Mouse (Mus musculus) thymus, postnatal 10 days (tissue): ENCODE measurements around the gene Mettl7a2.
"Not testable (repeated sequence)": the region's sequence is repeated elsewhere in the genome, so short reads cannot be mapped to it uniquely, and the experiment has no call there.

Experiments
- DNase-seq, 2 experiments: peaks; one replicate each; pipeline ENCODE4 v3.0.0; 2021; ENCODE audit warnings: low spot score in 2 of 2

The Mettl7a2 gene

GRCm38 (mm10) chr15:100352711-100353250, at the start of gene Mettl7a2, which contains the start of gene Methig1:
Gene Mettl7a2 (plus strand): TSS chr15:100353200.
Gene Methig1 (plus strand): TSS chr15:100353149.
- no peak for DNase-seq

GRCm38 (mm10) chr15:100303428-100304018, 49.5 kb upstream of the Mettl7a2 start:
- no peak for DNase-seq

- peak; percentile 35 to 48 for DNase-seq
Observed at GRCm38 (mm10) chr15:100304019-100304991, 48.7 kb upstream of the Mettl7a2 start, which contains the start of gene Mettl7a1. Gene Mettl7a1 (plus strand): TSS chr15:100304140.

GRCm38 (mm10) chr15:100306201-100306600, 46.8 kb upstream of the Mettl7a2 start:
- no peak for DNase-seq

- DNase-seq, result peak; percentile 9 to 45
Observed at GRCm38 (mm10) chr15:100307438-100308096, 45.4 kb upstream of the Mettl7a2 start.

- DNase-seq, result no peak
Observed at GRCm38 (mm10) chr15:100312346-100312745, 40.7 kb upstream of the Mettl7a2 start.

GRCm38 (mm10) chr15:100314448-100315145, 38.4 kb upstream of the Mettl7a2 start:
- no peak for DNase-seq

- not testable (repeated sequence) for DNase-seq
Observed at GRCm38 (mm10) chr15:100318014-100318671, 34.9 kb upstream of the Mettl7a2 start.

GRCm38 (mm10) chr15:100319884-100320283, 33.1 kb upstream of the Mettl7a2 start:
- no peak for DNase-seq

- DNase-seq, result no peak
Observed at GRCm38 (mm10) chr15:100320295-100320905, 32.6 kb upstream of the Mettl7a2 start.

GRCm38 (mm10) chr15:100321134-100321533, 31.9 kb upstream of the Mettl7a2 start:
- no peak for DNase-seq

GRCm38 (mm10) chr15:100324021-100324591, 28.9 kb upstream of the Mettl7a2 start:
- DNase-seq, result no peak

- DNase-seq, result no peak
Observed at GRCm38 (mm10) chr15:100325235-100325634, 27.8 kb upstream of the Mettl7a2 start.

GRCm38 (mm10) chr15:100328089-100328488, 24.9 kb upstream of the Mettl7a2 start:
- DNase-seq, result not testable (repeated sequence)

GRCm38 (mm10) chr15:100329336-100329735, 23.7 kb upstream of the Mettl7a2 start:
- DNase-seq, result not testable (repeated sequence)

- no peak for DNase-seq
Observed at GRCm38 (mm10) chr15:100330739-100331138, 22.3 kb upstream of the Mettl7a2 start.

- not testable (repeated sequence) for DNase-seq
Observed at GRCm38 (mm10) chr15:100332077-100332961, 20.7 kb upstream of the Mettl7a2 start.

GRCm38 (mm10) chr15:100334629-100335028, 18.4 kb upstream of the Mettl7a2 start, which contains the start of gene Mettl7a3:
Gene Mettl7a3 (plus strand): TSS chr15:100334929.
- DNase-seq, result no peak

- DNase-seq, result not testable (repeated sequence)
Observed at GRCm38 (mm10) chr15:100337328-100337727, 15.7 kb upstream of the Mettl7a2 start.
